In genomic region chr2:102196709-102197108, GRCm38 (mm10) we compare ENCODE assay signal across 11 mouse cellular contexts. TPM values are rescaled to one million over a fixed set of nuclear protein-coding genes. Genes with fewer than 3 reads are reported as not detected.
DNase-seq lines count a peak whose midpoint lies in the region; ATAC-seq and TF ChIP-seq lines count a peak whose summit lies in the region.
"Had no signal": no experiment of that assay in that cellular context is flagged by ENCODE, and none has a peak within 500 bp of the region (broad histone marks: within the 10 kb centered on the region; RNA-seq: fewer than 3 reads in every experiment).

No protein-coding gene starts in this region.

- H3K36me3 ChIP-seq in embryonic facial prominence, embryonic 14.5 days (ENCODE audit: control insufficient read depth, insufficient read depth, low read length) = no peaks in the 10 kb centered on the region
- no peaks in the 10 kb centered on the region for H3K36me3 ChIP-seq in embryonic facial prominence, embryonic 10.5 days (replicated peaks)
- H3K36me3 ChIP-seq in lung, postnatal 0 days (ENCODE audit: insufficient read depth, low read length) = no peaks in the 10 kb centered on the region
- H3K36me3 ChIP-seq in myocyte (ENCODE audit: control insufficient read depth, insufficient read depth) = no peaks in the 10 kb centered on the region
- H3K36me3 ChIP-seq: forebrain, embryonic 12.5 days; liver, embryonic 15.5 days had no signal

- peak; percentile 31; the same call in 1 of the 2 replicates for ATAC-seq in embryonic facial prominence, embryonic 14.5 days (ENCODE audit: low read depth)
- peak; percentile 37 for ATAC-seq in lung, postnatal 0 days
- ATAC-seq: midbrain, embryonic 16.5 days had no signal

- no peaks in the 10 kb centered on the region for H3K4me1 ChIP-seq in embryonic facial prominence, embryonic 14.5 days (ENCODE audit: control insufficient read depth, insufficient read depth, low read length)
- peaks cover 20% of the 10 kb centered on the region for H3K4me1 ChIP-seq in embryonic facial prominence, embryonic 10.5 days
- no peaks in the 10 kb centered on the region for H3K4me1 ChIP-seq in lung, postnatal 0 days (ENCODE audit: insufficient read depth, low read depth, low read length)
- H3K4me1 ChIP-seq: forebrain, embryonic 12.5 days had no signal

- no peak overlapping the region for H3K27ac ChIP-seq in embryonic facial prominence, embryonic 14.5 days (replicated peaks; ENCODE audit: low read depth, low read length)
- no peak overlapping the region for H3K27ac ChIP-seq in embryonic facial prominence, embryonic 10.5 days (replicated peaks)
- H3K27ac ChIP-seq in lung, postnatal 0 days (ENCODE audit: low read length) = no peak overlapping the region
- H3K27ac ChIP-seq: forebrain, embryonic 12.5 days; liver, embryonic 15.5 days had no signal

- TF ChIP-seq CTCF in lung, postnatal 0 days (IDR thresholded peaks at IDR 0.05) = no peak

- no peak overlapping the region for H3ac ChIP-seq in myocyte (ENCODE audit: control insufficient read depth, insufficient read length)

- H3K4me3 ChIP-seq in embryonic facial prominence, embryonic 14.5 days (ENCODE audit: low read depth, low read length) = no peak overlapping the region
- no peak overlapping the region for H3K4me3 ChIP-seq in embryonic facial prominence, embryonic 10.5 days
- no peak overlapping the region for H3K4me3 ChIP-seq in lung, postnatal 0 days (ENCODE audit: low read depth, low read length)
- no peak overlapping the region for H3K4me3 ChIP-seq in myocyte
- H3K4me3 ChIP-seq: forebrain, embryonic 12.5 days; liver, embryonic 15.5 days had no signal

- no peaks in the 10 kb centered on the region for H3K9me3 ChIP-seq in embryonic facial prominence, embryonic 14.5 days (ENCODE audit: control insufficient read depth, low read length)
- H3K9me3 ChIP-seq in embryonic facial prominence, embryonic 10.5 days = no peaks in the 10 kb centered on the region
- H3K9me3 ChIP-seq in lung, postnatal 0 days (ENCODE audit: low read length) = no peaks in the 10 kb centered on the region
- H3K9me3 ChIP-seq: forebrain, embryonic 12.5 days; liver, embryonic 15.5 days had no signal

- no peak for TF ChIP-seq POLR2A in myocyte (IDR thresholded peaks at IDR 0.05; ENCODE audit: insufficient read length, low read depth)

- 57% methylated on average over 8 of the region's 8 CpGs for WGBS in embryonic facial prominence, embryonic 14.5 days
- 74% methylated on average over 8 of the region's 8 CpGs for WGBS in embryonic facial prominence, embryonic 10.5 days
- 68% methylated on average over 8 of the region's 8 CpGs for WGBS in lung, postnatal 0 days

- H3K27me3 ChIP-seq in embryonic facial prominence, embryonic 14.5 days (replicated peaks; ENCODE audit: control insufficient read depth, insufficient read depth, low read length) = no peaks in the 10 kb centered on the region
- peaks cover 7% of the 10 kb centered on the region; the same call in 1 of the 2 replicates for H3K27me3 ChIP-seq in embryonic facial prominence, embryonic 10.5 days (replicated peaks; ENCODE audit: low read depth, poor library complexity, severe bottlenecking)
- H3K27me3 ChIP-seq in lung, postnatal 0 days (replicated peaks; ENCODE audit: insufficient read depth, low read length) = no peaks in the 10 kb centered on the region
- no peaks in the 10 kb centered on the region for H3K27me3 ChIP-seq in myocyte (ENCODE audit: control insufficient read depth, insufficient read depth, insufficient read length)
- H3K27me3 ChIP-seq: forebrain, embryonic 12.5 days; liver, embryonic 15.5 days had no signal

- no peak overlapping the region for H3K9ac ChIP-seq in embryonic facial prominence, embryonic 14.5 days (ENCODE audit: low read depth, low read length)
- no peak overlapping the region for H3K9ac ChIP-seq in lung, postnatal 0 days (replicated peaks; ENCODE audit: low read depth)
- H3K9ac ChIP-seq: forebrain, embryonic 12.5 days; liver, embryonic 15.5 days had no signal

- no peak for TF ChIP-seq EP300 in lung, postnatal 0 days (IDR thresholded peaks at IDR 0.05)

- H3K4me2 ChIP-seq in embryonic facial prominence, embryonic 14.5 days (ENCODE audit: low read depth, low read length) = no peak overlapping the region
- no peak overlapping the region for H3K4me2 ChIP-seq in lung, postnatal 0 days (replicated peaks; ENCODE audit: low read depth, low read length)
- H3K4me2 ChIP-seq in myocyte (ENCODE audit: low read depth) = peak overlapping the region; percentile 2
- H3K4me2 ChIP-seq: forebrain, embryonic 12.5 days; liver, embryonic 15.5 days had no signal

- H3K79me2 ChIP-seq in myocyte (ENCODE audit: control insufficient read depth, insufficient read depth) = no peaks in the 10 kb centered on the region

- DNase-seq in embryonic facial prominence, embryonic 14.5 days (ENCODE audit: low spot score) = no peak
- DNase-seq in embryonic facial prominence, embryonic 10.5 days (ENCODE audit: low spot score) = no peak
- DNase-seq in lung, postnatal 0 days (ENCODE audit: low spot score) = no peak
- DNase-seq in lung, postnatal 14 days = no peak
- peak; percentile 26 for DNase-seq in gastrocnemius, postnatal 10 days
- no peak for DNase-seq in frontal cortex, postnatal 36 days (ENCODE audit: low spot score in 2 of 2)
- DNase-seq in ovary, postnatal 36 days (ENCODE audit: low spot score) = no peak

TF ChIP-seq in myocyte, 11 proteins besides CTCF, POLR2A, EP300 and RAD21:
- no peak for TF ChIP-seq TCF3 (IDR thresholded peaks at IDR 0.05; ENCODE audit: insufficient read length, low read depth)
- no peak for TF ChIP-seq SRF (IDR thresholded peaks at IDR 0.05; ENCODE audit: control insufficient read depth, insufficient read length, low read depth)
- TF ChIP-seq USF1 (IDR thresholded peaks at IDR 0.05; ENCODE audit: low read depth) = no peak
- TF ChIP-seq REST (IDR thresholded peaks at IDR 0.05; ENCODE audit: insufficient read depth, insufficient read length) = no peak
- no peak for TF ChIP-seq POLR2AphosphoS2 (IDR thresholded peaks at IDR 0.05; ENCODE audit: insufficient read length, low read depth)
- TF ChIP-seq MYOG (IDR thresholded peaks at IDR 0.05; ENCODE audit: control insufficient read depth in 1 of 3, insufficient read depth in 1 of 3, insufficient read length in 2 of 3, low read depth in 2 of 3) = no peak
- no peak for TF ChIP-seq CEBPB (IDR thresholded peaks at IDR 0.05; ENCODE audit: insufficient read depth, poor library complexity, severe bottlenecking)

RNA-seq across cellular contexts. Expression of gene Ldlrad3, which starts 10.5 kb away (rescaled TPM):
- 48.2 and 48.8 TPM in 2 replicates for polyA plus RNA-seq in embryonic facial prominence, embryonic 14.5 days (2014; fragmentation: Nextera tagmentation; extraction: Ambion mirVana)
- 56.0 and 56.5 TPM in 2 replicates for polyA plus RNA-seq in embryonic facial prominence, embryonic 10.5 days (2016; fragmentation: Nextera tagmentation; extraction: Ambion mirVana)
- 14.6 and 16.3 TPM in 2 replicates for polyA plus RNA-seq in lung, postnatal 0 days (2015; fragmentation: Nextera tagmentation; extraction: Ambion mirVana)
- total RNA-seq in gastrocnemius, postnatal 10 days (2021) = 10 to 100 TPM; 10.8 to 12.6 TPM
- 32.1 TPM for polyA plus RNA-seq in myocyte (2012; fragmentation: generic; extraction: Trizol)
